Mouse (Mus musculus) liver, embryonic 11.5 days (tissue): ENCODE measurements around the gene Erp44. TPM values are rescaled to one million over a fixed set of nuclear protein-coding genes. Genes with fewer than 3 reads are reported as not detected.
A peak's percentile ranks its signal among the peaks of the same experiment; 100 is the strongest.

ENCODE experiments used
- ATAC-seq: fragments of 200-750 bp; cut with Nextera tagmentation; replicated peaks from 2 replicates; pipeline ENCODE4 v1.8.0; 2017; ENCODE audit warnings: moderate number of reproducible peaks, mild to moderate bottlenecking, moderate TSS enrichment, moderate library complexity; ENCODE audit not compliant: low FRiP score
- DNase-seq: peaks from one replicate; pipeline ENCODE4 v3.0.0-alpha.2; 2017; ENCODE audit warnings: low spot score
- H3K27ac ChIP-seq: fragments of 300-500 bp; sonication (generic); 2 replicates; pipeline ENCODE4 v1.5.1; 2014; ENCODE audit warnings: mild to moderate bottlenecking, low read depth, low read length, control low read depth
- H3K27me3 ChIP-seq: fragments of 300-500 bp; sonication (generic); replicated peaks from 2 replicates; pipeline ENCODE4 v1.6.1; 2014; ENCODE audit warnings: low read length, mixed read lengths; ENCODE audit not compliant: control insufficient read depth, insufficient read depth
- H3K36me3 ChIP-seq: fragments of 300-500 bp; sonication (generic); 2 replicates; pipeline ENCODE4 v1.6.1; 2014; ENCODE audit warnings: mild to moderate bottlenecking, low read length, moderate library complexity, mixed read lengths; ENCODE audit not compliant: control insufficient read depth, insufficient read depth
- H3K4me1 ChIP-seq: fragments of 300-500 bp; sonication (generic); replicated peaks from 2 replicates; pipeline ENCODE4 v1.6.1; 2014; ENCODE audit warnings: low read length, mixed read lengths; ENCODE audit not compliant: control insufficient read depth, insufficient read depth
- H3K4me2 ChIP-seq: fragments of 300-500 bp; sonication (generic); 2 replicates; pipeline ENCODE4 v1.6.1; 2014; ENCODE audit warnings: mild to moderate bottlenecking, control low read depth, moderate library complexity
- H3K4me3 ChIP-seq: fragments of 300-500 bp; sonication (generic); 2 replicates; pipeline ENCODE4 v1.5.1; 2014; ENCODE audit warnings: low read depth, low read length, control low read depth
- H3K9ac ChIP-seq: fragments of 300-500 bp; sonication (generic); 2 replicates; pipeline ENCODE4 v1.6.1; 2014; ENCODE audit warnings: low read depth, low read length, control low read depth
- H3K9me3 ChIP-seq: fragments of 300-500 bp; sonication (generic); 2 replicates; pipeline ENCODE4 v1.6.1; 2016; ENCODE audit warnings: low read length, inconsistent platforms, mixed read lengths; ENCODE audit not compliant: control insufficient read depth
- WGBS: fragments of 180-500 bp; shearing (Covaris S2); extraction: QIAGEN DNeasy Blood & Tissue Kit; methylation state at CpG from one replicate; pipeline ENCODE4 v1.1.7; 2014; 5-methylcytosine and 5-hydroxymethylcytosine counted together
- microRNA counts: library from miRNA; unstranded; fragments of <30 nt; microRNA quantifications from one replicate; lab custom pipeline; 2015
- microRNA-seq: library from miRNA; unstranded; fragments of <30 nt; microRNA quantifications from one replicate; pipeline ENCODE4, GENCODE M21; 2017; ENCODE audit warnings: borderline number of aligned reads
- polyA plus RNA-seq: library from polyadenylated mRNA; unstranded; fragments of >200 nt; fragmentation: Nextera tagmentation; extraction: Ambion mirVana; gene quantifications from 2 replicates; pipeline ENCODE4 v1.2.1, GENCODE M21; 2014

The Erp44 gene
- polyA plus RNA-seq, 1 experiment from 2014 or later, result 73.4 TPM

DNA sequence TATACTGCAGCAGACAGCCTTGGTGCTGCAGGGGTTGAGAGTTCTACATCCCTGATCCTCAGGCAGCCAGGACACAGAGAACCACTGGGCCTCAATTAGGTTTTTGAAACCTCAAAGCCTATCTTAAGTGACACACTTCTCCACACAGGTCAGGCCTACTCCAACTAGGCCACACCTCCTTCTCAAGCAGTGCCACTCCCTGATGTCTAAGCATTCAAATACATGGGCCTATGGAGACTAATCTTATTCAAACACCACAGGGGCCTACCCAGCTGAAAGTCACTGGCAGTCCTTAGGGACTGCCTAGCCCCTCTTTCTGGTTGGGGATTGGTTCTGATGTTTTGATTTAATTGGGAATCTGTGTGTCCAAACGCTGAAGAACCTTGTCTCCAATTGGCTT lies 123.5 kb downstream of the Erp44 start:
- Histone ChIP-seq H3K27ac (no peak overlapping the region), H3K27me3 (no peaks in the 10 kb centered on the region), H3K9ac (no peak overlapping the region), H3K4me1 (peaks cover 6% of the 10 kb centered on the region; the same call in 1 of the 2 replicates), H3K9me3 (no peaks in the 10 kb centered on the region), H3K4me2 (no peak overlapping the region), H3K36me3 (0 out of 2 replicates have a peak, but pooled peaks cover 3% of the 10 kb centered on the region), H3K4me3 (no peak overlapping the region)
- ATAC-seq (peak; percentile 87), DNase-seq (no peak)
- 75% methylated on average over 1 of the region's 1 CpGs for WGBS

GRCm38 (mm10) chr4:48153229-48153628 lies 126.1 kb downstream of the Erp44 start:
- H3K9ac ChIP-seq, result no peak overlapping the region
- no peaks in the 10 kb centered on the region for H3K36me3 ChIP-seq
- H3K27me3 ChIP-seq, result no peaks in the 10 kb centered on the region
- H3K27ac ChIP-seq, result no peak overlapping the region
- WGBS, result 92% methylated on average over 5 of the region's 5 CpGs
- H3K4me2 ChIP-seq, result no peak overlapping the region
- no peaks in the 10 kb centered on the region for H3K9me3 ChIP-seq
- no peaks in the 10 kb centered on the region for H3K4me1 ChIP-seq
- ATAC-seq (no peak), DNase-seq (no peak)
- H3K4me3 ChIP-seq, result no peak overlapping the region

DNA sequence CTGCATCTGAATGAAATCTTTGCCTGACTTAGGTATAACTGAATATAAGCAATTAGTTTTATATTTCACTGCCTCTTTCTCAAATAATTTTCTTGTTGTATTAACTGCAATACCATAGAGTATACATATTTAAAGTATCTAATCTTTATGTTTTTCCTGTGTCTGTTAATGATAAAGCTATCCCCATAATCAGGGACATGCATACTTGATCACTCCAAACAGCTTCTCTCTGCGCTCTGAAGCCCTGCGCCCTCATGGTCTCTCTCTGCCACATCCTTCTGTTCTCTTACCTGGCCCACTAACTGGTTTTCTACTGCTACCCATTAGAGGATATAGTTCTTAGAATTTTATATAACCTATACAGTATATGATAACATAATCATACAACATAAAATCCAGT lies 129.9 kb downstream of the Erp44 start:
- no peak overlapping the region for H3K27ac ChIP-seq
- no peaks in the 10 kb centered on the region for H3K9me3 ChIP-seq
- H3K4me3 ChIP-seq, result no peak overlapping the region
- no peak overlapping the region for H3K9ac ChIP-seq
- ATAC-seq (peak; percentile 51; the same call in 1 of the 2 replicates), DNase-seq (no peak)
- no peak overlapping the region for H3K4me2 ChIP-seq
- no peaks in the 10 kb centered on the region for H3K36me3 ChIP-seq
- no peaks in the 10 kb centered on the region for H3K27me3 ChIP-seq
- WGBS, result 71% methylated on average over 2 of the region's 2 CpGs
- no peaks in the 10 kb centered on the region for H3K4me1 ChIP-seq

MicroRNAs within 50 kb of the gene (microRNA counts, 519-probe panel; counts per million panel counts)
- not detected for microRNA mmu-miR-1958 (lab: Ali Mortazavi, UCI)

Small RNA genes within 50 kb of the gene (microRNA-seq; reads per million reads assigned to microRNA genes)
- not detected for gene Mir1958

Other genes starting within 250 kb of the Erp44 start
- gene Nr4a3, start 234.4 kb downstream of the Erp44 start, polyA plus RNA-seq, result 0.04 TPM in 2 replicates
- gene Stx17, start 154.6 kb downstream of the Erp44 start, polyA plus RNA-seq, result 28.2 and 29.5 TPM in 2 replicates
- gene Invs, start 202 bp upstream of the Erp44 start, polyA plus RNA-seq, result 4.9 and 5.4 TPM in 2 replicates
- 69.3 and 73.3 TPM in 2 replicates for gene Tex10, start 193.9 kb upstream of the Erp44 start, polyA plus RNA-seq